In genomic region chr3:29421634-29422033, GRCm38 (mm10) we compare ENCODE assay signal across 14 mouse cellular contexts.
"Had no signal": no experiment of that assay in that cellular context is flagged by ENCODE, and none has a peak within 500 bp of the region (broad histone marks: within the 10 kb centered on the region; RNA-seq: fewer than 3 reads in every experiment).

No protein-coding gene starts in this region.

- H3K4me1 ChIP-seq: midbrain, embryonic 12.5 days; neural tube, embryonic 12.5 days; stomach, embryonic 15.5 days had no signal

- H3K4me3 ChIP-seq: midbrain, embryonic 10.5 days; midbrain, embryonic 12.5 days; neural tube, embryonic 12.5 days; stomach, embryonic 15.5 days had no signal

- H3K27ac ChIP-seq: midbrain, embryonic 10.5 days; midbrain, embryonic 12.5 days; neural tube, embryonic 12.5 days; stomach, embryonic 15.5 days; stomach, postnatal 0 days had no signal

- H3K4me2 ChIP-seq: lung, embryonic 14.5 days; midbrain, embryonic 12.5 days; neural tube, embryonic 12.5 days; stomach, embryonic 15.5 days had no signal

- H3K9me3 ChIP-seq: midbrain, embryonic 10.5 days; midbrain, embryonic 12.5 days; neural tube, embryonic 12.5 days; stomach, embryonic 15.5 days had no signal

- H3K36me3 ChIP-seq: midbrain, embryonic 10.5 days; midbrain, embryonic 12.5 days; neural tube, embryonic 12.5 days; stomach, embryonic 15.5 days had no signal

- DNase-seq: lung, adult 18-20 months; lung, embryonic 14.5 days; lung, postnatal 10 days; lung, postnatal 4 days; midbrain, embryonic 14.5 days; right cerebral cortex, postnatal 14 days; thymus, adult 2 months; thymus, postnatal 25 days; thymus, postnatal 4 days had no signal

- H3K9ac ChIP-seq: lung, embryonic 14.5 days; midbrain, embryonic 12.5 days; neural tube, embryonic 12.5 days; stomach, embryonic 15.5 days had no signal

- H3K27me3 ChIP-seq: midbrain, embryonic 12.5 days; neural tube, embryonic 12.5 days; stomach, embryonic 15.5 days had no signal
